Mouse (Mus musculus) megakaryocyte-erythroid progenitor cell, adult 5-6 weeks (primary cell): ENCODE data around the gene Srrm1. TPM values are rescaled to one million over a fixed set of nuclear protein-coding genes. Genes with fewer than 3 reads are reported as not detected.
"Not testable (repeated sequence)": the region's sequence is repeated elsewhere in the genome, so short reads cannot be mapped to it uniquely, and the experiment has no call there.

ENCODE experiments used
- ATAC-seq: replicated peaks from 2 replicates; pipeline ENCODE4 v1.8.0; 2016; ENCODE audit warnings: mild to moderate bottlenecking, inconsistent platforms; ENCODE audit not compliant: severe bottlenecking, poor library complexity, low FRiP score, low TSS enrichment
- total RNA-seq, 2 experiments: library from RNA; stranded (forward) in 1 of 2; stranded (reverse) in 1 of 2; fragments of 200-1000, 215-1000 nt in 1 of 2; fragments of >200 nt in 1 of 2; fragmentation: Nextera tagmentation in 1 of 2; gene quantifications; 2 replicates each; pipeline ENCODE4 v1.2.3; 2014 to 2017

Gene Srrm1
- total RNA-seq, 2 experiments from 2014 or later = 181 to 399 TPM

- no peak for ATAC-seq
These were observed 2.9 kb upstream of the Srrm1 start for GRCm38 (mm10) chr4:135355886-135356550.

- not testable (repeated sequence) for ATAC-seq
These were observed 1.6 kb upstream of the Srrm1 start for GRCm38 (mm10) chr4:135354751-135355150.

DNA sequence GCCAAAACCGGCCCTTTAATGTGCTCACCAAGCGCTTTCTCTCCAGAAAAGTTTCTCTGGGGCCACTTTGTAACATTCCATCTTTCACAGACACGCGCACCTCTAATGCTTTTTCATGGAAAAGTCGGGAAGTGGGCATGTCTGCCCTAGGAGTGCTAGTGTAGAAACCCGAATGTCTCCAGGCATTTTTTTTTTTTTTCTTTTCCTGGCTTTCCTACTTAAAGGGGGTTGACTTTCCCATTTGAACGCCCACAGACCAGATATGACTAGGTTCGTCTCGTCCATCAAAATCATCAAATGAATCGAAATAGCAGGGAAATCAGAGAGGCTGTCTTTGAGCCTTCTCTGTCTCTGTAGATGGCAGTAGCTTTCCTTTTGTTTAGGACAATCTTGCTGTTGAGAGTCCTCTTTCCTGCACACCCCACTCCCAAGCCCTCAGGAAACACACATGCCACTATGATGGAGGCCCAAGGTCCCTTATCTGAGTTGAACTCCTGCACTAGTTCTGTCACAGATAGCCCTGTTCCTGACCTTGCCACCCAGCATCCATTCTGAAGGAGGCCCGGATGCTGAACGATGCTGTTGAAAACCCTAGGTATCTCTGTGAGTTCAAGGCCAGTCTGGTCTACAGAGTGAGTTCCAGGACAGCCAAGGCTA lies 801 bp upstream of the Srrm1 start:
- ATAC-seq = peak; percentile 53

DNA sequence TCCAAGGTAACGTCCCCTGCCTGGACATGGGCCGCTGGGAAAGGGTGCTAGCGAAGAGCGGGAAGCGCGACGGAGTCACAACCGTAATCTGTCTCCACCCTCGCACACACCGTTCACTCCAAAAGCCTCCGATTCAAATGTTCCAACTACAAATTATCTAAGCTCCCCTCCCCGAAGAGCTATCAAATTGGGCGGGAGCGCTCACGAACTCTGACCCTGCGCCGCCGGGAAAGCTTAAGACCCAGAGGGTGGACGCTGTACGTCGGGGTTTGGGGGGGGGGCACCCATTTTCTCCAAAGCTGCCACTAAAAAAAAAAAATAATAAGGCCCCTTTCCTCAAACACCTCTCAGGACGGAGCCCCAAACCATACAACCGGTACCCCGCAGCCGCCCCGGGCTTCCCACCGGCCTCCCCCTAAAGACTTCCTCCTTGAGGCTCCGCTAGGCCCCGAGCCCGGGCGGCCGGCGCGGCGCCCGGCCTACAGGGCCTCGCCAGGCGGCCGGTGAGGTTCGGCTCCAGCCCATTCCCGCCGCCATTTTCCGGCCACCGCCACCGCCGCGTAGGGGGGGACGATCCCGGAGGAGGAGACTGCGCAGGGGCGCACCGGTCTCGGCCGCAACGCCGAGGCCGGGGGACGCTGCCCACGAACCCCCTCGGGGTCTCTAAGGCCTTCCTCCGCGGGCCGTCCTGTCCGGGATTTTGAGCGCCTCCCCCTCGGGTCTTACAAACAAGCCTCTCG lies 625 bp downstream of the Srrm1 start:
- peak; percentile 48 for ATAC-seq

DNA sequence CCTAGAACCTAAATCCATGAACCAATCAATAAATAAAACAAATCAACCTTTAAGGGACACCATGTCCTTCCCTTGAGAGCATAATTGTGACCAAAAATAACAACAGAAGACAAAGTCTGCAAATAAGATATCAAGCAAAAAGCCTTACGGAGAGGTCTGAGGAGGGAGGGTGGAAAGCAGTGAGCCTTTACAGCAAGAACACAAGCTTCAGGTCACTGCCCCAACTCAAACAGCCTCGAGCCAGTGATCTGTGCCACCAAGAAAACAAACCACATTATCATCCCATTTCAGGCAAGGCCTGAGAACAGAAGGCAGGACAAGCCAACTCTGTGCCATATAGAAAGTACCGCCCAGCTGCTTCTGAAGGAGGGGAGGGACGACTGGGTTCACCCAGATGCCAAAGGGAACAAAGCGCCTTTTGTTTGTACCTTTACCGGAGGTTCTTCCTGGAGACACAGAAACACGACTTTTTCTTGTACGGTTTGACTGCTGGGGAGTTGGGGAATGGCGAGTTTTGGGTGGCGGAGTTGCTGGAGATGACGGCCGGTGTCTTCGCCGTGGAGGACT lies 15.7 kb downstream of the Srrm1 start:
- ATAC-seq = no peak

- ATAC-seq = no peak
These were observed 17.1 kb downstream of the Srrm1 start for GRCm38 (mm10) chr4:135336023-135336357.

DNA sequence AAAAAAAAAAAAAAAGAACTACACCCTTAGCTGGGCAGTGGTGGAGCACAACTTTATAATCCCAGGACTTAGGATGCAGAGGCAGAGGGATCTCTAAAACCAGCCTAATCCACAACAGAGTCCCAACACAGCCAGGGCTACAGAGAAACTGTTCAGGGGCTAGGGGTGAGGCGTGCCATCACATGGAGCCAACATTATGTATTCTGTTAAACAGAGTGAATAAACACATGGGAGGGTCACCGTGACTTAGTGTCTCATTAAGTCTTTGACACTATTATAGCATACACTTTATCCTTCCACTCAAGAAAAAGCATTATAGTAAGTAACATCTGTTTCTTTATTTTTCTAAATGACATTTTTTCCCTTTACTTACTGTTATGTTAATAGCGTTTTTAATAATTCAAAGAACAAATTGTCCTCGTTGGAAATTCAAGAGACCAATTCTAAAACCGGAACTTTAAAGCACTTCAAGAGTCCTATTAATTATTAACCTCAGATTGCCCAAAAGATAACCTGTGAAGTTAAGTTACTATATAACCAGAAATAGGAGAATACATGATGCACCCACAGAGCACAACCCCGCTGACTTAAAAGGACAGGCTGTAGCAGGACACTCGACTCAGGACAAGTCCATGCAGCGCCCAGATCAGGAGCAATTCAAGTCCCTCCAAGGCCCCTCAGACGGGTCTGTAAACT lies 17.6 kb downstream of the Srrm1 start:
- ATAC-seq = no peak

- no peak for ATAC-seq
These were observed 26.7 kb downstream of the Srrm1 start for GRCm38 (mm10) chr4:135326469-135326868.

DNA sequence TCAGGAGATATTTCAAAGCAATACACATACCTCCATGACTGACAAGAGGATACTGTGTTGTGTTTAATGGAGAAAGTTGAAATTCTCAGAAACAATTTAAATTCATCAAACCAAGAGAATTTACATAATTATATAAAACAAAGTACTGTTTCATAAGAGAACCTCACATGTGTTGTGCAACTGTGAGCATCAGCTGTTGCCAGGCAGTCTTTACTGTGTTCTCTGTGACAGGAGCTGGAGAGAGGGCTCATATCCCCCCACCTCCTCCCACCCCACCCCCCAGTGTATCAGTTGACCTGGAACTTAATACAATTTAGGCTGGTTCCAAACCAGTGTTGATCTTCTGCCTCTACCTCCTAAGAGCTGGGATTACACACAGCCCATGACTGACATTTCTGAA lies 27.1 kb downstream of the Srrm1 start:
- ATAC-seq = no peak

DNA sequence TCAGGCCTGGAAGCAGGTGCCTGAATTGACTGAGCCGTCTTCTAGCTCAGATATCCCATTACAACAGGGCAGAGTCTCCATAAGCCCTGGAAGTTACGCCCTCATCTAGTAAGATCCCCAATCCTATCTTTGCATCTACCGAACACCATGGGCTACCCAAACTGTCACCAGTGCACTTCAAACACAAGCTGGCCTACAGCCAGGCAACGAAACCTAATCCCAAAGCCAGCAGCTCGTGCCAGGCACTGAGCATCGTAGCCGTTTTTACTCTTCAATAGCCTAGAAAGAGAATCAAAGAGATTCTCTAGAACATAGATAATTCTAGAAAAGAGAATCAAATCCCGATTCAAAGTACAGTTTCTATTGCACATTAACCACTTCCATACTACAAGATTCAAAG lies 30.1 kb downstream of the Srrm1 start:
- no peak for ATAC-seq

- 0 out of 2 replicates have a peak, but pooled peaks have one; percentile 27 for ATAC-seq
These were observed 35.2 kb downstream of the Srrm1 start for GRCm38 (mm10) chr4:135317966-135318365.

- ATAC-seq = no peak
These were observed 35.6 kb downstream of the Srrm1 start for GRCm38 (mm10) chr4:135317539-135317938.

DNA sequence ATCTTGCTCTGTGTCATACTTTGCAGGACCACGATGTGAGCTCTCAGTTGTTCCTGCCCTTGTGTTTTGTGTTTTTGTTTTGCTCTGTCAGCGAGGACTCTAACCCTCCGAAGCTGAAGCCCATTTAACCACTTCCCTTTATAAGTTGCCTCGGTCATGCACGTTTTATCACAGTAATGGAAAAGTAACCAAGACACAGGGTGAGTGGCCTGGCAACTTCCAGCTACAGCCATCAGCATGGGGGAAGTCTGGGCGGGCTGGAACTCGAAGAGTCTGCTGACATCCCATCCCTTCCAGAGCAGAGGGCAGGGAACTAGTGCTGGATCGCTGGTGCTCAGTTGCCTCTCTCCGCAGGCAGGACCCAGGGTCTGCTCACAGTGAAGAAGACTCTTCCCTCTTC lies 37.8 kb downstream of the Srrm1 start:
- ATAC-seq = no peak

DNA sequence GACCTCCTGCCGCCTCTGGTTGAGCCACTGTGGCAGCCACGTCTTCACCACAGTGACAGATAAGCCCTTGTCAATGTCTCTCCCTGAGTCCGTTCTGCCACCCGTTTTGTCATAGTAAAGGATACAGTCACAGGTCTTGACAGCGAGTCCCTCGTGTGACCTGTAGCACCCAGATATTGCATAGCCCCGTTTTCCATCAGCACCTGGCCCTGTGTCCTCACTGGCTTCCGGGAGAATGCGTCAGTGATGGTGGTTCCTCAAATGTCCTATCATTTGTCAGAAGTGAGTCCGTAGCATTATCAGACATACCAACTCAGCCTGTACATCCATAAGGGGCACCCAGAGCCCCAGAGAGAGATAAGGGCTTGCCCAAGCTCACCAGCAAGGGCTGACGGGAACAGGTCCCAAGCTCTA lies 38.7 kb downstream of the Srrm1 start:
- ATAC-seq = peak; percentile 63

DNA sequence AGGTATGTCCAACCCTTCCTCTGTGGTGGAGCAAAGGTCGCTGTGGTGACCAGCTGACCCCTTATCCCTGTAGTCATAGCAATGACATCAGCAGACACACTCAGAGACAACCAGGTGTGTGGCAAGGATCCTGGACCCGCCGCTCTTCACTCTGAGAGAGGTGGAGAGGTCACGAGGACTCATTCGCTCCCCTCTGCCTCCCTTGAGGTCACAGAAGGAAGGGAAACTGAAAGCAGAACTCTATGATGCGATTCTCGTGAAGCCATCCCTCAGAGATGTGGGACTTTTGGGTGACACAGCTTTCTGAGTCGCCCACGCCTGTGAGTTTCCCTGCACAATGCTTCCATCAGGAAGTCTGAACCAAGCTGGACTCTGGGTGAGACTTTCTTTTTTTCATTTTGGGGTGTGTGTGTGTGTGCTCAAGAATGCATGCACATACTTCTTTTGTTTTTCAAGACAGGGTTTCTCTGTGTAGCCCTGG lies 39.3 kb downstream of the Srrm1 start:
- ATAC-seq = peak; percentile 32

GRCm38 (mm10) chr4:135313111-135313691 lies 39.9 kb downstream of the Srrm1 start:
- peak; percentile 60 for ATAC-seq

DNA sequence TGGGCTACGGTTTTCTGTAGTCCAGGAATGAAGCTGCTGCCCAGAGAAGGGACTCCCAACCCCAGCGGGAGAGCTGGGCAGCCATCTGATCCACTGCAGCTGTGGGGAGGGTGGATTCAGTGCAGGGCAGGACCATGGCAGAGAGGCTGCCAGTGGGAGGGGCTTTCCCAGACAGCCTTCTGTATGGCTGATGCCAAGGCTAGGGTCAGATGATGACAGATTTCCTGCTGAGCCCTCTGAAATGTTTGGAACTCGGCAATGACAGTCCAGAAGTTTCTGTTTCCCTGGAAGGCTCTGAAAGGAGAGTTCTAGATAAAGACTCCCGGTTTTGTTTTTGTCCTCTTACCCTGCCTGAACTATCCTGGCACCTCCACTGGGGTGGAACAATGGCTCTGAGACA lies 40.4 kb downstream of the Srrm1 start:
- ATAC-seq = peak; percentile 38

GRCm38 (mm10) chr4:135310371-135310770 lies 42.8 kb downstream of the Srrm1 start:
- ATAC-seq = no peak

GRCm38 (mm10) chr4:135309726-135310125 lies 43.4 kb downstream of the Srrm1 start:
- no peak for ATAC-seq
